Mouse (Mus musculus) cerebellum, postnatal 14 days (tissue): ENCODE results near the gene Agr3.

Source experiments
- DNase-seq, 2 experiments: peaks; one replicate each; pipeline ENCODE4 v3.0.0; 2021; ENCODE audit warnings: mixed read lengths in 2 of 2

Gene Agr3

DNA sequence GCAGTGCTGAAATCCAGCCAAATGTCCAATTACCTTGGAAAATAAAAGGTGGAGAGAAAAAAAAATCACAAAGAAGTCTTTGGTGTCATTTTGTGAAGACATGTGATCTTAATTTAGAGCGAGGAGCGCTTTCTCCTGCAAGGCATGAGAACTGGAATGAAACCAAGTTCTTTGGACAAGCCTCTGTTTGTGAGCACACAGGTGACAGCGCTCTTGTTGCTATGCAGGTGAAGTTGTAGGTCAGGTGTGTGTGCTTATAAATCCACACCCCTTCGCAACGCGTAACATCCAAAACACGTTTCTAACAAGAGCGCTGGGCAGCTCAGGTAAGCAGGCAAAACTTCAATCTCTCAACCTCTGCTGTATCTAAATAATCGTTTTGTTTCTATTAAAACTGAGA, at the start of gene Agr3:
Gene Agr3 (plus strand): TSS at position 219 of the 400 bp plus-strand sequence.
- DNase-seq = no peak

DNA sequence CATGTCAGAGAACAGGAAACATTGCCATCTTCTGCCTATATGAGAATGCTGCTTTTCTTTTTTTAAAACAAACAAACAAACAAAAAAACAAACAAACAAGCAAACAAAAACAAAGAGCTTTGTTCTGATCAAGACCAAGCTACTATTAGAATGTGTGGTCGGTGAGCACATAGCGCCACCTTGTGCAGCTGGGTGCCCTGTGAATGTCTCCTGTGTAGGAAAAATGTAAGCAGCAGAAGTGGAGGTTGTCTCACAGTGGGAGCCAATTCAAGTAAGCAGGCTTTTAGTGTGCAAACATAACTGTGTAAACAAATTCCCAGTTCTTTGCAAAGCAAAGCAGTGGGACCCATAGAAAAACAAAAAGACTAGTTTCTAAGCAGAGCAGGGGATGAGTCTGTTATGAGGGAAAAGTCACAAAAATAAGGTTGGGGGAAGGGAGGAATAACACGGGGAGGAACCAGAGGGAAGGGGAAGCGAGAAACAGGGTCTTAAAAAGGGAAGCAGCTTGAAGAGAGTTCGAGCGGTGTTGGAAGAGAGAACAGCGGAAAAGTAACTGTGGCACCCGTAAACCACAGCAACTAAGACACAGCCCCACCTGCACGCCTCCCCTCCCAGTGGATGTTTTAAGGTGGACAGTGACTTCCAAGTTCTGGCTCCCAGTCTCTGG, 40.4 kb upstream of the Agr3 start:
- DNase-seq = peak; percentile 5 to 11

DNA sequence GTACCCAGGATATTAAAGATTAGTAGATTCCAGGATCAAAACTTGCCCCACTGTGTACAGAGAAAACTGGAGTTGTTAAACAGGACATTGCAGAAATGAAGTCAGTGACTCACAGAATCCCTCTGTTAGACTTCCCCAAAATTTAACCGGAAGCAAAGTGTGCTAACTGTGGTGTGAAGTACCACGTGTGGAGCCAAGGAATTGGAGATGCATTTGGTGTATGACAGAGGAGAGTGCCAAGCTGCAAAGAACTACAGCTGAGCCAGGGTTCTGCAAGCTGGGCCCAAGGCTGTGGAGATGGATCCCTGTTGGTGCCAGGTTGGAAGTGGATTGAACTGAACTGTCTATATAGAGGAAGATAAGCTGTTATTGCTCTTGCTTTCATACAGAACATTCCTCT, 36.0 kb upstream of the Agr3 start:
- DNase-seq = no peak

DNA sequence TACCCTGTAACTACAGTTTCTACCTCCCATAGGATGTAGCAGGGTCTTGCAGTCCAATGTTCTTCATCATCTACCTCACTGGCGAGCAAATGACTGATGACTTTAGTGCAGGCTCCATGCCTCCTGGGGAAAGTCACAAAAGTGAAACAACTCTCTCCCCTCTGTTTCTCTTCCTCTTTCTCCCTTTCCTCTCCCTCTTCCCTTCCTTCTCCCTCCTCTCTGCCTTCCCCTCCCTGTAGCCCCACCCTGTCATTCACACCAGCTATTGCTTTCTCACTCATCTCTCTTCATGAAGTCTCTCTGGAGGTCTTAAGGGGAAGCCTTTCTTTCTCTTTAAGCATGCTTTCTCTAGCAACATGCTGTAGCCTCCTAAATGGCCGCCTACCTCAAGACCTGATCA, 34.7 kb upstream of the Agr3 start:
- no peak for DNase-seq

DNA sequence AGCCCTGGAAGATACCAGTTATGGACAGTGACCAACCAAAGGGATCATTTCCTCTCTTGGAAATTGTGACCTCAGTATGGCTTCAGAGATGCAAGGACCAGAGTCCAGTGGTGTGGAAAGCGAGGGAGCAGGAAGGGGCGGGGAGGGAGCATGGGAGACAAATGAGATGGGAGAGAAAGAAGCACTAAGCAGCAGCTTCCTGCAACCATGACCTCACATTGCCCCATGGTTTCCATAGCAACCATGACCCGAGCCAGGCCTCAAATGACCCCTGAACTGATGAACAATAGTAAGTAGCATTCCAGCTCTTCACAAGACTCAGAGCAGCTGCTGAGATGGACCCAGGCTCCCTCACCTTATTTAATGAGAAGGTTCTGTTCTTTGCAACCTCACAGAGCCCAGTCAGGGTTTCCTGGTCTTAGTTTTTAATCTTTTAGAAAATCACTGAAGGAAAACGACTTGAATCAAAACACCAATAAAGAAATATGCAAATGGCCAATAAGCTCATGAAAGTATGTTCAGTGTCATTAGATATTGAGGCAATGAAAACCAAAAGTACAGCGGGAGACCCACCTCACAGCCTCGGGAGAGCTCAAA, 31.0 kb upstream of the Agr3 start:
- DNase-seq = peak in 1 of 2 experiments; percentile 22

DNA sequence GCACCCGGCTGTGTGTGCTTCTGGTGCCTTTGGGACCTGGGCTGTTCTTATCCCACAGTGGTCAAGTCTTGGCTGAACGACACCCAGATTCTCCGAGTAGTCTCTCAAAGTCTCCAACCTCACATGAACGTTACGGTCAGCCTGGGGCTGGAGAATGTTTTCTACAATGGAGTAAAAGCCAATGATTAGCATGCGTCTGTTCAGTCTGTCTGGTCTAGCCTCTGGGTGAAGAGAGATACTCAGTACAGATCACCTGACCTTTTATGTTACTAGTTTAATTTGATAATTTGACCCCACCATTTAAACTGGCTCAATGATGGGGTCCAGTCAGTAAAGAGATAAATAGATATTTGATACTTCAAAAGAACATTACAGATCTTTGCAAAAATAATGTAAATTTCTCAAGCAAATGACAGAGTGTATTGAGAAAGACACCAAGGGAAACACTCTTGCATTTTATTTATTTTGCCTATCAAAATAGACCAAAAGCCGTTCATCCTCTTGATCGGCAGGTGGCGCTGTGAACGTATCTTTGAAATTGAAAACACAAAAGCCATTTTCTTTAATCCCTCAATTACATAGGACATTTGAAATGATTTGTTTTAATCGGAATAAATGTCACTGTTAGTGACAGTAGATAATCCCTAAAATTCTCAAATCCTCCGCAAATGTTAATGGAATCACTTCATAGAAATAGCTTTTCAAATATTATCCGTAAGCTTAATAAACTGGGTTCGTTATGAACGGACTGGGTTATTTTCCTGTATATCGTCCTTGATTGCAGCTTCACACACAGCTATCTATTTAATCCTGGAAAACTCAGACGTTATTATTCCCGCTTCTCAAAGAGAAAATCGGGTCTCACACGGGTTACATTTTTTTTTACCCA, 29.3 kb upstream of the Agr3 start:
- DNase-seq = peak; percentile 82 to 85

DNA sequence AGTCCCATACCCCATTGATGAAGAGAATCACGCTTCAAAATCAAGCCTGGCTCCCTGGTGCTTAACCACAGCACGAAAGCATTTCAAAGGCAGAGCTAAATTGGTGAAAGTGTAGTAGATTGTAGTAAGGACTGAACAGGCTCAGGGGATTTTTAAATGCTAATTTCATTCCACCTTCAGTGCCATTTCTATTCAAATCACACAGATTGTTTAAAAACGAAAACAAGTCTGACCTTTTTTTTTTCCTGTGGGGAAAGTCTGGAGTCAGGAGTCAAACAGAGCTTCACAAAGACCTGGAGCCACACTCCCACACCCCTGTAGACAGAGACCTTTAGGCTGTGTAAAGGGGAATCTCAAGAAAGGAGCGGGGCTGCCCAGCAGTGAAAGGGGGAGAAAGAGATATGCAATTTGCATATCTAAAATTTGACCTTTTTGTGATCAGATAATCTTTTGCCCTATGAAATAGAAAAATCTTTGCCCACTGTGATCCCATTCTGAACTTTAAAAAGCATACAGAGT, 28.6 kb upstream of the Agr3 start:
- DNase-seq = peak in 1 of 2 experiments; percentile 14

DNA sequence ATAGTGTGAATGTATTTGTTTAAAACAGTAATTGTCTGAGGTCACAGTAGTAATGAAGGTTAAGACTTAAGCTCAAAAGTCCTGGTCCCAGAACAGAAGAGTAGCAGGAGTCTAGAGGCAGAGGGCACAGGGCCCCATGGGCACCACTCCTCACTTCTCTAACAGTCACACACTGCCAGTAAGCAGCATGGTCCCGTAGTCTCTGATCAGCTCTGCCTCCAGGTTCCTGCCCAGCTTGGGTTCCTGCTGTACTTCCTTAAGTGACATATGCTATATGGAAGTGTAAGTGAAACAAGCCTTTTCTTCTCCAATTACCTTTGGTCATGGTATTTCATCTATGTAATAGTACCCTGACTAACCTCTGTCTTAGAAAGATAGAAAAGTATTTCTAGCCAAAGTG, 14.8 kb upstream of the Agr3 start:
- no peak for DNase-seq

DNA sequence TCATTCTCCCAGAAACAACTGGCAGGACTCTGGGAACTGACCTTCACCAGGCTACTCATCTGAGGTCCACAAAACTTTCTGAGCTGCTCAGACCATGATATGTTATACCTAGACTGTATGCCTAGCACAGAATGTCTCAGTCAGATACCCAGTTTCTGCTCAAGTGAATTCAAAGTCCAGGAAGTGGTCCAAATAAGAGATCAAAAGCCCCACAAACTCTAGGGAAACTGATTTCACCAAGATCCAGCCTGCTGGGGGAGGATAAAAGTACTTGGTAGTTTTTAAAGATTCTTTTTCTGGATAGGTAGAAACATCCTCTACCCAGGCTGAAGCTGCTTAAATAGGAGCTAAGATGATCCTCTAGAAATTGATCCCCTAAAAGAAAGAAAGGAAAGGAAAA, 9.6 kb upstream of the Agr3 start:
- no peak for DNase-seq

DNA sequence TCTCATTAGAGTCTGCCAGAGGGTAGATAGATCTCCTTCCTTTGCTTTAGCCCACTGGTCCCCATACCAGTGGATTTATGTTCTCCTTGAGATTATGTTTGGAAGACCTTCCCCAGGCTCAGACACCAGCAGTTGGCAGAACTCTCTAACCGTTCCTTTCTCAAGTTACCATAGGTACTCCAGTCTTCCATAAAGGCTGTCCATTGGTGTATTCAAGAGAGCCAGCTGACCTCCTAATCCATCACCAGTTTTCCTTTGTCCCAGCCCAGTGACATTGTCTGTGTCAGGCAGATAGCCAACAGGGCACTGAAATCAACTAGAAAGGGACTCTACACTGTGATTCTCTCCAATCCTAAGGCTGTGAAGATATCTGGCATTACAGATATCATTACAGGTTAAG, 9.0 kb upstream of the Agr3 start:
- DNase-seq = no peak

DNA sequence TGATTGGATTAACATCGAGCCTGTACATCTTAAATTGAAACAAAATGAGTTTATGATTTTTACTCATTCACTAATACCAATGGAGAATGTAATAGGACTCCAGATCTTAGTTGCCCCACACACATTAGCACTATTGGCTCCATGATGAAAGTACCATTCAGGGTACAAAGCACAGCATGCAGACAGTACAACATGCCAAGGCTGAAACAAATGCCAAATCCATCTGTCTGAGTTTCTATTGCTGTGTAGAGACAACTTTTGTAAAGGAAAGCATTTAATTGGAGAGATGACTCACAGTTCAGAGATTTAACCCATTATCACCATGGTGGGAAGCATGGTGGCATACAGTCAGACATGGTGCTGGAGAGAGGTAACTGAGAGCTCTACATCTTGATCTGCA, 7.4 kb upstream of the Agr3 start:
- peak; percentile 10 to 16 for DNase-seq

DNA sequence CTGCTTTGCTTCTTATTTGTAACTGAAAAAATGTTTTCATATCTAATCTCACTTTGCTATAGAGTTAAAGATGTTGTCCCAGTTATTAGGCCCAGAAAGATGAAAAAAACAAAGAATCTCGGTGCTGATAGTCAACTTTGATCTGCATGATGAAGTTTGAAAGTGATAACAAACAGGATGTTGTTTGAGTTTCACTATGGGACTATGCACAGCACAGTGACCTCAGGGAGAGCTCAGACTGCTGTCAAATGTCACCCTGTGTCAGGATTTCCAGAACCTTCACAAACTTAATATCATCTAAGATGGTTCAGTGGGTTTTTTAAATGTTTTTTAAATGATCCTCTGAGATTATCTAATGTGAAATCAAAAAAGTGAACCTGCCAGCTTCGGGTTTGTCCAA, 2.4 kb downstream of the Agr3 start:
- DNase-seq = no peak

DNA sequence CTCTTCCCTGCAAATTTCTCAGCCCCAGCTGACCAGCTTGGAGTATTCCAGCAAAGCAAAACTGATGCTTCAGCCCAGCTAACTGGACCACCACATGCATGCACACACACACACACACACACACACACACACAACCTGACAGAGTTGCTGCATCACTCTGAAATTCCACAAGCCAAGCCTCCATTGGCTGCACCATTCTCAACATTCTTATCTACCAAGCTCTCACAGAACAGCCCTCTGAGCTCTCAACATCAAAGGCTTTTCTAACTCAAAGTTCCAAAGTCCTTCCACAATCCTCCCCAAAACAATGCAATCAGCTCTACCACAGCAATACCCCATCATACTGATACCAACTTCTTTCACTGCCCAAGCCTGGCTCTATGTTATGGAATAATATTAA, 7.4 kb downstream of the Agr3 start:
- DNase-seq = no peak

DNA sequence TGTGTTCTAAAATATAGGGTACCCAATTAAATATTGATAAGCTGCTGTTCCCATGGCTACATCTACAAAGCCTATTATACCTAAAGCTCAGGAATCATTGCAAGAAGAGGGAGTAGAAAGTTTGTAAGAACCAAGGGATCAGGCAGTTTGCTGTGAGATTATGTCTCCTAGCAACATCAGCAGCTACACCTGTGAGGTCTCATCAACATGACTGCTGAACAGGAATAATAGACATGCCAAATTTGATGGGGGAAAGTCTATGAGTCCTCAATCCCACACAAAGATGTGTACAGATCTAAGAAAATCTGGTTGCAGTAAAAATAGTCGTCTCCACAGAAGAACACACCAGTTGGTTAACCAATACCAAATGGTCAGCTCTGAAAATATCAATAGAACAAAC, 26.3 kb downstream of the Agr3 start:
- no peak for DNase-seq

DNA sequence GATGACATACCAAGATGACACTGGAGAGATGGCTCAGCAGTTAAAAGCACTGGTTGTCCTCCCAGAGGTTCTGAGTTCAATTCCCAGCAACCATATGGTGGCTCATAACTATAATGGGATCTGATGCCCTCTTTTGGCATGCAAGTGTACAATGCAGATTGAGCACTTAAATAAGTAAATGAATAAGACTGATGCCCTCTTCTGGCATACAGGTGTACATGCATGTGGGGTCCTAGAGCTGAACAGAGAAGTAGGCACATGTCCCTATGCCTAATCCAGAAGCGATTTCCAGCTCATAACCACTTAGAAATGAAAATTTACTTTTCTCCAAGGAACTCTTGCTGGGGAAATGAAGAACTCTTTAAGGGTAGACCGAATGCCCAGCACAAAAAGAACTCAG, 31.8 kb downstream of the Agr3 start:
- peak in 1 of 2 experiments; percentile 2 for DNase-seq

DNA sequence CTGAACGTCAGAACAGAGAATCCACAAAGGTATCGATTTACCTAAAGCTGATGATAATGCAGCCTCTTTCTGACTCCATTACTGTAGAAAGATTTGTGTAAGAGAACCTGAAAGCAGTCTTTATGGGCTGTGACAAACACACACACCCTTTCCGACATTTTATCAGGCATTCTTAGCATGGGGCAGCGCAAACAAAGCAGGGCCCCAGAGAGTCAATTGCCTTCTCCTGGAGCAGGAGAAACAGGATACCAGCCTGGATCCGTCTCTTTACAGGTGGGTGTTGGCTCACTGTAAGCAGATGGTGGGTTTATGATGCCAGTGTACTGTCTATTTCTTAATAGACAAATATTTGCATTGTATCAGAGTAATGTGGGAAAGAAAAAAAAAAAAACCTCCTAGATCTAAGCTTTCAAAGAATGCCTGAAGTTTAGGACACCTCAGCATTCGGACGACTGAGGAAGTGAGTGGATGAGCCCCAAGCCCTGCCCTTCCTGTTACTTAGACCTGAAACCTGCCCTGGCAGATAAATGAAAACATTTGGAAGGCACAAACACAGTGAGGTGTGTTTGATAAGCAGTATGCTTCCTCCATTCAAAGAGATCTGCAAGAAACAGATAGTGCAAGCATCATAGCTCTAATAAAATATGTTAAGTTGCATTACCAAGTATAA, 40.8 kb downstream of the Agr3 start:
- no peak for DNase-seq

DNA sequence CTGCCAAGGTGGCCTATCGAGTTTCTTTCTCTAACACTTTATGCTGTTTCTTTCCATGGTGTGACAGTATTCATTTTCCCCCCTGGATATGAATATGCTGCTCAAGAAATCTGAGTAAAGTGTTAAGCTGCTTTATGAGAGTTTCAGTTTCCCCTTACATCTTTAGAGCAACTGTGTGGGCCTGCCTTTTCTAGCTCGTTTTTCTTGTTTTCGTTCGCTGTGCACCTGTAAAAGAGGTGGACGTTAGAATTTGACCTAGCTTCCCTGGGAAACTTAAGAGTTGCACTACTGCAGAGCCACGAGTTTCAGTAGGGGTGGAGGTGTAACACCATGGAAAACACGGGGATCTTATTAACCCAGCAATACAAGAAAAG, 41.3 kb downstream of the Agr3 start:
- DNase-seq = no peak

DNA sequence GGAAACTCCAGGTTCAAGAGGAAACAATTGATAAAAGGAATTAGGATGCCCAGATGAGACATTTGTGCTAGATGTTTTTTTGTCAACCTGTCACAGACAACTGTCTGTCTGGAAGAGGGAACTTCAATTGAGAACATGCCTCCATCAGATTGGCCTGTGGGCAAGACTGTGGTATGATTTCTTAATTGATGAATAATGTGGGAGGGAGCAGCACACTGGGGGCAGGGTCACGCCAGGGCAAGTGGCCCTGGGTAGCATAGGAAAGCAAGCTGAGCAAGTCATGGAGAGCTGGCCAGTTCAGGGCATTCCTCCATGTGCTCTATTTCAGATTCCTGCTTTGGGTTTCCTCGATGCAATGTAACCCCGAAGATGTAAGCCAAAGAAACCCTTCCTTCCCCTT, 50.5 kb downstream of the Agr3 start:
- no peak for DNase-seq

DNA sequence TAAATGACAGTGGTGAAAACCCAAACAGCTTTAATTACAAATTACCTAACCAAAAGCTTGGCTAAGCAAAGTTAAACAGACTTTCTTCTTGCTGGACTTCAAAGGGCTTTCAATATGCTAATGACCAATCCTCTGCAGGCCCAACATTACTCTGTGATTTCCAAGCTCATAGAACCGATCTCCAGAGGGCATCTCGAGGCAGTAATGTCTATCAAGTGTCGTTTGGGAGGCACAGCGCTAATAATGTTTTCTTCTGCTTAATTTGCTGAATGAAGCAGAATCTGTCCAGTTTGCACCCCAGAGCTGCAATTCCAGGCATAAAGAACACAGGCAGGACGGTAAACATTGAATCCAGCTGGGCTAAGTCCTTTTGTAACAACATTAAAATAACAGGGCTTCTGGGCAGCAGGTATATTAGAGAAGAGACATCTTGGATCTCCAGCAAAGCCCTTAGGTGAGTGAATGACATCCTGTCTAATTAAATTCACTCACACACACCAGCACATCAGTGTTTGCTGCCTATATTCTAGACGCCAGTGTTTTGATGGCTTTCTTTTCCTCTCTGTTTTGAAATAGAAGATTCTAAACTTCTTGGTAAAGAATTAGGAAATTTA, 52.3 kb downstream of the Agr3 start:
- no peak for DNase-seq

DNA sequence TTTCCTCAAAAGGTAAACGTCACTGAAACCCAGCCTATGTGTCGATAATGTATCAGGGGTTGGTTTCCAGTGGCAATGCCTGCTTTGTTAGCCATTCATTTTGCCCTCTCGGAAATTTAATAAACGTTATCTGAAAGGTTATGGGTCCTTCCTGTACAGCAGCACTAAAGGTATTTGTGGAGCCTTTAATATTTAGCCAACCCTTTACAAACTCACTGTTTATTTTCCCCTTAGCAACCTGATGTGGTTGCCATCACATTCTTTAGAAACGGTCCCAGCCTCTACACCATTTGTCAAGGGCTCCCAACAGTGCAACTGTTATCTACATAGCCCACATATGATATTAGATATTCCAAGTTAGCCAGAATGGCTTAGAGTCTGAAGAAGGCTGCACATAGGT, 54.2 kb downstream of the Agr3 start:
- no peak for DNase-seq

DNA sequence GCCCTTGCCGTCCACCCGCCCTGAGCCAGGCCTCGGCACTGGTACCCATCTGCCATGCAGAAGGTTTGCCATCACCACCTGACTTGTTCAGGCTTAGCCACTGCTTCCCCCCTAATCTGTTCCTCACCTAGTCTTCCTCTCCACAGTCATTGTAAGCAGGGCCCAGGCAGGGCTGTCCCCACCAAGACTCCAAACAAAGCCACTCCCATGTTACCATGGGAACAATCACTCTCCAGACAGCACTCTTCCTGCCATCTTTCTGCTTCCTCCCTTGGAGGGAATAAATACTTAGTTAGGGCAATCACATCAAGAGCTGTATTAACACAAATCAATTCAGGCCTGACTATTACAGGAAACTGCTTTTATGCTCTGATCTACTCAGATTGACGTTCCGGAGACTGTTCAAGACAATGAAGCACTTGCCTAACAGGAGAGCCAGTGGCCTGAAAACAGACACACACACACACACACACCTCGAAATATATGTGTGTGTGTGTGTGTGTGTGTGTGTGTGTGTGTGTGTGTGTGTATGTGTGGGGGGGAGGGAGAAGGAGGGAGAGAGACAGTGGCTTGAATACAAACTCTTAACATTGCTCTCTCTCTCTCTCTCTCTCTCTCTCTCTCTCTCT, 56.4 kb downstream of the Agr3 start:
- DNase-seq = peak; percentile 14 to 24

DNA sequence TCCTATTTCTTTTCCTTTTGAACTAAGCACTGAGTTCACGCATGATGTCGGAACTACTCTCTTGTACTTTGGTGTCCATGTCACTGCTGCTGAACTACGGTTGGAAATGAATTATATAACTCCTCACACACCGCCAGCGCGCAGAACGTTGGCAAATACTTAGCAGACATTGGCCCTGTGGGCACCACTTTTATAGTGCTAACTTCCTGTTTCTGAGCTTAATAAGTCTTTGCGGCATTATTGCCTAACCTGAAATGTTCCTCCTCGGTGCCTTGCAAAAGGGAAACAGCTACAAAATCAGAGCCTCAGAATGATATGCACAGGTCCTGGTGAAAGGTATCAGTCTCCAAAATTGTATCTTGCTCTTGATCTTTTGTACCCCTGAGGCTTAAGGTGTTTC, 58.1 kb downstream of the Agr3 start:
- DNase-seq = no peak
